Mouse (Mus musculus) bone marrow, adult 2 months (tissue): ENCODE data around the gene Dicer1. TPM values are rescaled to one million over a fixed set of nuclear protein-coding genes. Genes with fewer than 3 reads are reported as not detected.
A peak's percentile ranks its signal among the peaks of the same experiment; 100 is the strongest.

Source experiments
- H3K27ac ChIP-seq: fragments of 200-500 bp; 2 replicates; pipeline ENCODE4 v1.5.1; 2012; ENCODE audit warnings: low read depth, mild to moderate bottlenecking, control low read depth, inconsistent platforms, low read length; ENCODE audit not compliant: control insufficient read depth, poor library complexity, insufficient read depth
- H3K4me1 ChIP-seq: fragments of 200-500 bp; 2 replicates; pipeline ENCODE4 v1.6.1; 2011; ENCODE audit warnings: low read length; ENCODE audit not compliant: control insufficient read depth, insufficient read depth
- H3K4me3 ChIP-seq: fragments of 200-500 bp; replicated peaks from 2 replicates; pipeline ENCODE3; 2011; ENCODE audit warnings: mild to moderate bottlenecking, low read depth, low read length, control low read depth; ENCODE audit not compliant: control insufficient read depth
- CTCF ChIP-seq: fragments of 200-500 bp; IDR thresholded peaks from 2 replicates; pipeline ENCODE4 v1.5.1; 2011; ENCODE audit warnings: low read length, control low read depth; ENCODE audit not compliant: control insufficient read depth, insufficient read depth
- POLR2A ChIP-seq: fragments of 200-500 bp; IDR thresholded peaks from 2 replicates; pipeline ENCODE4 v1.6.1; 2011; ENCODE audit warnings: low read depth, mild to moderate bottlenecking, control low read depth, low read length, borderline replicate concordance; ENCODE audit not compliant: control insufficient read depth
- WGBS: fragments of 180-500 bp; shearing (Covaris S2); methylation state at CpG from one replicate; pipeline ENCODE4 v1.1.7; 2018; 5-methylcytosine and 5-hydroxymethylcytosine counted together
- polyA plus RNA-seq: library from polyadenylated mRNA; stranded (reverse); fragments of >200 nt; gene quantifications from 2 replicates; pipeline ENCODE4 v1.2.4, GENCODE M21; 2011; ENCODE audit warnings: low replicate concordance; ENCODE audit not compliant: missing spikeins, insufficient read depth, insufficient read length

Dicer1 gene
- polyA plus RNA-seq = 10.5 and 17.2 TPM in 2 replicates

DNA sequence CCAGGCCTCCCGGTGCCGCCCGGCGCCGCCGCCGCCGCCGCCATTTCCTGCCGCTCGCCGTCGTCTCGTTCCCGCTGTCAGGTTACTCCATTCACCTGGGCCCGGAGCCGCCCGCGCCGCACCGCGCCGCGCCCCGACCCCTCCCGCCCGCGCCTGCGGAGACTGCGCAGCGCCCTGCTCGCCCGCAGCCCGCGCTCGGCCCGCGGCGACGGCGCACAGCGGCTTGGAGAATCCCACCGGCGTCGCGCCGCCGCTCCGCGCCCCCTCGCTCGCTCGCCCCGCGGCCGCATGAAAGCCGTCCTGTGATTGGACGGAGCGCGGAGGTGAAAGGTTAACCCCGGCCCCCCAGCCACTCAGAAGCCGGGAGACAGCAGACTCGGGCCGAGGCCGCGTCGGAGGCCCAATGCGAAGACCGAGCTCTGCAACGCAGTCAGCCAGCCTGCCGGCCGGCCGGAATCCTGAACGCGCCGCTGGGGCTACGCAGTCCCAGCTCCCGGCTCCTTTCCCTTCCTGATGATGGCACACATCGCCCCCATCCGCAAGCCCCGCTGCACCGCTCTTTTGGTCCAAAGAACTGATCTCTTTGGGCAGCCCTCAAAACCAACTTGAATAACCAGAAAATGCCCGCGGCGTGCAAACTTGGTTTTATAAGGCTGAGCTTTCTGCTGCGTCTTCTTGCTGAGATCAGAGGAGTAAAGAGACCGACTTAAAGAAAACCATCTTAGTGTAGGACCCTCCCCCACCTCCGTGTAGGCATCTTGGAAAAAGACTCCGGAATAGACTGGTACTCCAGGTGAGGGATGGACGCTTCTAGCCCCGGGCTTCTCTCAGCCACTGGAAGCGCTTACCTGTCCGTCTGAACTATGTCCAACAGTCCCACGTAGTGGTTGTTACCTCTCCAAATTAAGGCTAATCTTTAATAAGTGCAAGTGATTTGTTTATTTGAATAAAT lies at the start of gene Dicer1:
TSS of gene Dicer1 (minus strand) at position 139 of the 952 bp plus-strand sequence.
- H3K4me3 ChIP-seq = peak within 1 kb of the TSS; percentile 65
- H3K4me1 ChIP-seq = peaks cover 7% of the 10 kb centered on the region; the same call in 1 of the 2 replicates
- peak within 1 kb of the TSS; percentile 77; the same call in 1 of the 2 replicates for H3K27ac ChIP-seq
- peak; percentile 37; the same call in 1 of the 2 replicates for TF ChIP-seq POLR2A
- no peak for TF ChIP-seq CTCF
- under 1% methylated on average over 94 of the region's 94 CpGs for WGBS

DNA sequence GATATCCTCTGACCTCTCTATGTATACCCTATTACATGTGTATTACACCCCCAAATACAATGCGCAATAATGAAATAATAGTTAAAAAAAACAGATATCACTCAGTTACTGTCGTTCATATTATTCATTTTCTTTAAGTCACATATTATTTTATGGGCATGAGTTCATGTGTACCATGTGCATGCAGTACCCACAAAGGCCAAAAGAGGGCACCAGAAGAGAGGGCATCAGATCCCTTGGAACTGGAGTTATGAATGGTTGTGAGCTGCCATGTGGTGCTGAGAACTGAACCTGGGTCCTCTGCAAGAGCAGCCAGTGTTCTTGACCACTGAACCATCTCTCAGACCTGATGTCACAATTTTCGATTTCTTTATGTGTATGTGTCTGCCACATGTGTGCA lies 47.6 kb upstream of the Dicer1 start:
- Histone ChIP-seq H3K4me1 (no peaks in the 10 kb centered on the region), H3K4me3 (no peak overlapping the region), H3K27ac (no peak overlapping the region)
- 79% methylated on average over 3 of the region's 3 CpGs for WGBS
- no peak for TF ChIP-seq CTCF
- no peak for TF ChIP-seq POLR2A

DNA sequence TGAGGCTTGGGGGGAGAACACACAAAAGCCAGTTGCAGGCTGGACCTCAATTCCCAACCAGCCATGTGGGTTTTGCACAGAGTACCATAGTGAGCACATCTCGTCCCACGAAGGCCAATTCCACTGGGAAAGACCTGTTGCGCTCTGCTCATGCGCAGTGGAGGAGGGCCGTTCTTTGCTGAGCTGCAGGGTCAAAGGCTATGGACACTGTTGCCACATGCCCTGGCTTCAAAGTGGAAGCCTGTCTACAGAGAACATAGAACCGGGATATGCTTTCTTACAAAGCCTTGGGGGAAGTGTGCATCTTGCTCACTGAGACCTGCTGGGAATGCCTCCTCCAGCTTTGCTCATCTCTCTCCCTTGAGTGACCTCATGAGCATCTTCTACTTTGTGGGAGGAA lies 46.2 kb upstream of the Dicer1 start:
- 89% methylated on average over 6 of the region's 6 CpGs for WGBS

DNA sequence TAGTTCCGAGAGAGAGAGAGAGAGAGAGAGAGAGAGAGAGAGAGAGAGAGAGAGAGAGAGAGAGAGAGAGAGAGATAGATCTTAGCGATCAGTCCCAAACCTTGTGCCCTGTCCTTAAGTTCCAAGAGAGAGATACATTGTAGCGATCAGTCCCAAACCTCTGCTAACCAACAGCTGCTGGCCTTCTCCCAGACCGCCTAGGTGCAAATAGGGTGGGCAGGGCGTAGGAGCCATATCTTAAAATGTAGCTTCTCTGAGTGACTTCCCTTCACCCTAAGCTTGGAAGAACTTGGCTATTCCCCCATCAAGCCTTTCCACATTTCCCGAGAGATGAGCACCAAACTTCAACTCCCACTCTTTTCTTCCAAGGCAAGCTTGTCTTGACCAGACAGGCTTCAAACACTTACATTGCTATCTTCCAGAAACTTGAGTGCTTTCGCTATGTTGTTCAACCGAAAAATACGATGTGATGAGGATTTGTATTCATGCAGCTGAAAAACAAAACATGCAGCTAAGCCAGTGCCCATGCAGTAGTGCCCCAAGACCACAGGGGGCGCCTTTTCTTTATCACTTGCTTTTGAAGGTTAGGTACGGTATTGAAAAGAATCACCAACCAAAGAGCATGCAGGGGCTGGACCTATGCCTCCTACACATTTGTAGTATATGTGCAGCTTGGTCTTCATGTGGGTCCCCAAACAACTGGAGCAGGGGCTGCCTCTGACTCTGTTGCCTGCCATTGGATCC lies 45.1 kb upstream of the Dicer1 start:
- 82% methylated on average over 11 of the region's 11 CpGs for WGBS
- Histone ChIP-seq H3K4me3 (no peak overlapping the region), H3K4me1 (no peaks in the 10 kb centered on the region), H3K27ac (no peak overlapping the region)
- TF ChIP-seq POLR2A = no peak
- TF ChIP-seq CTCF = no peak

More for the DNA sequence above, 46.2 kb upstream of the Dicer1 start:
- Histone ChIP-seq H3K4me3 (no peak overlapping the region), H3K4me1 (no peaks in the 10 kb centered on the region), H3K27ac (no peak overlapping the region)
- TF ChIP-seq POLR2A (no peak), CTCF (no peak)

DNA sequence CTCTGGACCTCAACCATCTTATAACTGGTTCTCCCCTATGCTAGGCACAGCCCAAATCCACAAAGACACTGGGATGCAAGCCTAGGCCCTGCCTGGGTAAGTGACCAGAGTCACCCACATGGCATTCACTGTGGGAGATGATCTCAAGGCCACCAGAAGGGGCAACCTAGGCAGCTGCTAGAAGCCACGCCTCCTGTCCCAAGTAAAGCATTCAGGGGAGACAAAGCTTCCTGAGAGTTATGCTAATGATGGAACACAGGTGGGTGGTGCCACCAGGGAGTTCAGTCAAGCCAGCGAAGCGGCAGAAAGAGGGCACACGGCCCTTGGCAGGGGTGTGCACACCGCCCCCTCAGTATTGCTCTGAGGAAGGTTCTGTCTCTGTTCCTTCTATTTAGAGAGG lies 43.2 kb upstream of the Dicer1 start:
- TF ChIP-seq POLR2A (no peak), CTCF (no peak)
- 60% methylated on average over 5 of the region's 5 CpGs for WGBS

DNA sequence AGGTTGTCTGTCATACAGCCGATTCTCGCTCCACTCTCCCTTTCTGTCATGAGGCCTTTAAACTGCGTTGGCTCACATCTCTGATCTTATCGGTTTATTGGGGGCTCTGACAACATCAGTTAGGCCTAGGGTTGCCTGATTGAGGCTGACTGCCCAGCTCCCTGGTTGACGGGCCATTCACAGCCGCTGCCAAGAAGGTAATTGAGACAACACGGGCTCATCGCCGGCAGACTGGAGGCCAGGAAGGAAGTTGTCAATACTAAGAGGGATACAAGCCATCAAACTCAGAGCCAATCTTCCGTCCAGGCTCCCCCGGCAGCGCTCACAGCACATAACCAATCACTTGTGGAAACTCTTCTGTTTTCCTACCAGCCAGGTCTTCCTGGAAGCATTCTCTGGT lies 41.7 kb upstream of the Dicer1 start:
- Histone ChIP-seq H3K27ac (no peak overlapping the region), H3K4me3 (no peak overlapping the region), H3K4me1 (no peaks in the 10 kb centered on the region)
- 50% methylated on average over 12 of the region's 12 CpGs for whole genome bisulfite sequencing
- TF ChIP-seq POLR2A = no peak
- TF ChIP-seq CTCF = no peak

More for the DNA sequence above, 43.2 kb upstream of the Dicer1 start:
- Histone ChIP-seq H3K4me1 (no peaks in the 10 kb centered on the region), H3K4me3 (no peak overlapping the region), H3K27ac (no peak overlapping the region)

DNA sequence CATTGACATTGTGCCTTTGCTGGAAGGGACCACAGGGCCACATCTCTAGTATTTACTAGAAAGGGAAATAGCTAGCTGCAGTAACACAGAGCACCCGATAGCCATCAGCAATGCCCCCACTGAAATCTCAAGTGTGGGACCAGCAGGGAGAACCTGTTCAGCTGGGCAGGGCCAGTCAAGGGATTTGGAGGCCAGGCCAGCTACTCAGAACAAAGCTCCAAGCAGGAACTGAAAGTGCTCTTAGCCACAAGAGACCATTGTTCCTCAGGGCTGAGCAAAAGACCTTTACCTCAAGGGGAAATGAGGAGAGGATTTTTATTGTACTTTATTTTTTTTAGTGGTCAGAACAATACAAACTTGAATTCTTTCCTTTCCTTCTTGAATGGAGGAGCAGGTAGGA lies 25.9 kb upstream of the Dicer1 start:
- WGBS = 59% methylated on average over 1 of the region's 1 CpGs
- Histone ChIP-seq H3K4me1 (no peaks in the 10 kb centered on the region), H3K27ac (no peak overlapping the region), H3K4me3 (no peak overlapping the region)
- TF ChIP-seq POLR2A (no peak), CTCF (no peak)

DNA sequence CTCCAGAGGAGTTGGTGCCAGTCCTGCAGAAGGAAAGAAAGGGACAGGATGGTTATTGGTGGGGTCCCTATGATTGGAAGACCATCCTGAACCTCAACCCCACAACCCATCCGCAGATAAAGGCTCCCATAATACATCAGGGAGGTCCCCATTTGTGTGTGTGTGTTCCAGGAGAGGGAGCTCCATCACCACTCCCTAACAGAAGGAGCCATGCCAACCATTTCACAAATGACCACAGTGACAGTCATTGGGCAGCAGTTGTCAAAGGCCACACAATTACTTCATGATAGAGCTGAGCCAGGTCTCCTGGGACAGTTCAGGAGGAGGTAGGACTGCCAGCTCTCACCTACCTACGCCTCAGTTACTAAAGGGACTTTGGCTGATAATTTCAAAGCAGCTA lies 20.2 kb upstream of the Dicer1 start:
- TF ChIP-seq POLR2A (no peak), CTCF (no peak)
- H3K4me1 ChIP-seq = no peaks in the 10 kb centered on the region
- 73% methylated on average over 2 of the region's 2 CpGs for WGBS
- no peak overlapping the region for H3K4me3 ChIP-seq
- no peak overlapping the region for H3K27ac ChIP-seq
